Mouse (Mus musculus): ENCODE results near the gene Ckm.

The Ckm gene

DNA sequence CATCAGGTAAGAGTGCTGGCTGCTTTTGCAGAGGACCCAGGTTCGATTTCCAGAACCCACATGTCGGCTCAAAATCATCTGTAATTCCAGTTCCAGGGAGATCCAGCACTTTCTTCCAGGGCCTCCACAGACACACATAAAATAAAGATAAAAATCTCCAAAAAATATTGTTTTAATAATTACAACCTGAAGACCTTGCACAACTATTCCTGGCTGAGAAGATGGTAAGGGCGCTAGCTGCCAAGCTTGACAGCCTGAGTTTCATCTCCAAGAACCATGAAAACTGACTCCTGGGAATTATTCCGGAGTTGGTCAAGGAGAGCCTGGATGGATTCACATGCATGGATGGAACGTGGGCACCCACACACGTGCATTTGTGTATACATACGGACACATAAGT, at the start of gene Ckm:
Gene Ckm (plus strand): TSS at position 301 of the 400 bp plus-strand sequence.
- DNase-seq = no peak

DNA sequence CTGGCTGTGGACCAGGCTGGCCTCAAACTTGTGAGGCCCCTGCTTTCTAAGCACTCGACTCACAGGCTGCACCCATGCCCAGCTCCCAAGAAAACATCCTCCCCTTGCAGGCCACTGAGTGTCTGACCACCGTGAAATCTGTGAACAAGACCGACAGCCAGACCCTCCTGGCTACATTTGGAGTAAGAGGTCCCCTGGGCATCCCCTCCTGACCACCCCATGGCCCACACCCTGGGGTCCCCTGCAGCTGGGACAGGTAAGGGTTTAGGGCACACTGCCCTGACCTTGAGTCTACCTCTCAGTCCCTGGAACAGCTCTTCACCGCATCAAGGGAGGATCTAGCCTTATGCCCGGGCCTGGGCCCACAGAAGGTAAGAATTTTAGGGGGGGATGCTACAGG, 49.6 kb upstream of the Ckm start:
- DNase-seq = no peak

DNA sequence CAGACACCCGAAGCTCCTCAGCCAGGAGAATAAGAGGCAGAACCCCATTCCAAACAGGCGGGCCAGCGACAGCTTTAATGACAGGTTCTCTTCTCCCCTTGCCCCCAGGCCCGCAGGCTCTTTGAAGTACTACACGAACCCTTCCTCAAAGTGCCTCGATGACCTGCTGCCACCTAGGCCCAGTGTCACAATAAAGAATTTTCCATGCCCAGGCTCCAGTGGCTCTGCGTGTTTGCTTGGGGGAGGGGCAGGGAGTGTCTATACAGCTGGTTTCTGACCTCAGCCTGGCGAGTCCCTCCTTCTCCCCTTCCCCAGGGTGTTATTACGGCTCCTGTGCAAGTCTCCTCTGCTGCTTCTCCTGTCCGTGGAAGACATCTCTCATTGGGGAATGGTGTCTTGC, 48.3 kb upstream of the Ckm start:
- DNase-seq = no peak

DNA sequence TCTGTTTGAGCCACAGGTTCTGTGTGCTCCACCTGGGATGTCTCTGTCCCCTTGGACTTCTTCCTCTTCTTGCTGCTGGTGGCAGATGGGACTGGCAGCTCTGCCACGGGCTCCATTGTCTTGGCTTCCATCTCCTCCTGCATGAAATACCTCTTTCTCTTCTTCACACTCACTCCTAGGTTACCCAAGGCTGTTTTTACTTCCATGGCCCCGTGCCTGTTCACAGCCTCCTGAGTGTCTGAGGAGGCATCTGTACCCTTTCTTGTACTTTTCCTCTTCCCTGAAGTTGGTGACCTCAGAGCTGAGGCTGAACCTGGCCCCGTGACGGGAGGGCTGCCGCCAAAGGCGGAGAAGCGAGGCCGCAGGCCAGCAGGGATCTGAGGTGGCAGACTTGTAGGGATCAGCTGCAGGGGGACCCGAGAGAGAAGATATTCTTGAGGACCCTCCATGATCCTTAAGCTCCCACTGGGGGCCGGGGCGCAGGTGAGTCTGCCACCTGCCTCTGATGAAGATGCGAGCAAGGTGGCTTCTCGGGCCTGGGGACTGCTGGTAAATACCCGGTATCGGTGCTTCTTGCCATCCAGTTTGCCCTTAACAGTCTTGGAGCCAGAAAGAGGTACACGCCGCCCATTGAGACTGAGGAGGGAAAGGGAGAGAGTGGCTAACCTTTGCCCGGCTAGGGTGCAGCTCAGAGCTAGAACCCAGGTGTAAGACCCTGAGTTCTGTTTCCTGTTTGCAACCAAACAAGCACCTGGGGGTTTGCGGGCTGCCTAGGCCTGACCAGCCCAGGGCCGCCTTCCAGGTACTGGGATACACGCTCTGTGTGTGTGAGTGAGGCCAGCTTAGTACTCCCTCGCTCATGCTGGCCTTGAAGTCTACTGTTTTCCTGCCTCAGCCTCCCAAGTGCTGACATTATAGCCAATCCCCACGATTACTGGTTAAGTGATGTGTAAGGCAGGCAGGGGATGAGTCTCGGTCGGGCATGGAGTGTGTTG, 46.9 kb upstream of the Ckm start:
- DNase-seq = no peak

DNA sequence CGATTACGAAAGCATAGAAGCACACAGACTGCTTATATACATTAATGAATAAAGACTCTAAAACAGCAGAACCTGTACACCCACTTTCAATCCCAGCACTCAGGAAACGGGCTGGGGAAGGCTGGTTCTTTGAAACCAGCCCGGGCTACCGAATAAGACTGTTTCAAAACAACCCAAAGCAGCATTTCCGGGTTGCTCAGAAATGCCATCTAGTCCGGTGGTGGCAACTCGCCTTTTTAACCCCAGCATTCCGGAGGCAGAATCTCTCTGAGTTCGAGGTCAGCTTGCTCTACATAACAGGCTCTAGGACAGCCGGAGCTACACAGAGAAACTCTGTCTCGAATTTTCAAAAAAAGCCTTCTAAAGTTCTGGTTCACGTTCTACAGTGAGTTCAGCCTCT, 45.9 kb upstream of the Ckm start:
- DNase-seq = no peak

DNA sequence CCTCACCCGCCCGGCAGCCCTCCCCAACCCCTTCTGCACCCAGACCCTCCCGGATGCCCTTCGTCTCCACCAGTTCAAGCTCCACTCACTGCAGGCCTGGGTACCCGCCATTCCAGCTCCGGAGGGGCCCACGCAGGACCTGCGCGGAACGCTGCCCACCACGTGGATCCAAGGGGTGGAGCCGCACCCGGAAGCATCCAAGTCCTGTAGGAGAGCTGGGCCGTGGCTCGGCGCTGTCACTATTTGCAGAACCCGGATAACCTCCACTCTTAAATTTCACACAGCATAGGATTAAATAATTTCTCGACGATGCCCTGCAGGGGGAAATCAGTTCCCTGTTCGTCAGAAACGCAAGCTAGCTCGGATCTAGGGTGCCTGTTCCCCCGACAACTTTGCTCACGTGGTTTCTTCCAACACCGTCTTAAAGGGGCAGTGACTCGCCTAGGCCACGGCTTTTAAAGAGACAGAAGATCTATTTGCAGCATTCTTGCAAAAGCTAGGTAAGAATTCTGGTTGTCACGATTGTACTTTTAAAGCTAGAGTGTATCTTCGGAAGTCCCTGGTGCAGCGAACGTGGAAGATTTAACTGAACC, 45.2 kb upstream of the Ckm start, which contains the start of the genes Cd3eap and Ppp1r13l:
Gene Cd3eap (minus strand): TSS at position 185 of the 593 bp plus-strand sequence.
Gene Ppp1r13l (plus strand): TSS at position 451 of the 593 bp plus-strand sequence.
- peak; percentile 91 for DNase-seq

DNA sequence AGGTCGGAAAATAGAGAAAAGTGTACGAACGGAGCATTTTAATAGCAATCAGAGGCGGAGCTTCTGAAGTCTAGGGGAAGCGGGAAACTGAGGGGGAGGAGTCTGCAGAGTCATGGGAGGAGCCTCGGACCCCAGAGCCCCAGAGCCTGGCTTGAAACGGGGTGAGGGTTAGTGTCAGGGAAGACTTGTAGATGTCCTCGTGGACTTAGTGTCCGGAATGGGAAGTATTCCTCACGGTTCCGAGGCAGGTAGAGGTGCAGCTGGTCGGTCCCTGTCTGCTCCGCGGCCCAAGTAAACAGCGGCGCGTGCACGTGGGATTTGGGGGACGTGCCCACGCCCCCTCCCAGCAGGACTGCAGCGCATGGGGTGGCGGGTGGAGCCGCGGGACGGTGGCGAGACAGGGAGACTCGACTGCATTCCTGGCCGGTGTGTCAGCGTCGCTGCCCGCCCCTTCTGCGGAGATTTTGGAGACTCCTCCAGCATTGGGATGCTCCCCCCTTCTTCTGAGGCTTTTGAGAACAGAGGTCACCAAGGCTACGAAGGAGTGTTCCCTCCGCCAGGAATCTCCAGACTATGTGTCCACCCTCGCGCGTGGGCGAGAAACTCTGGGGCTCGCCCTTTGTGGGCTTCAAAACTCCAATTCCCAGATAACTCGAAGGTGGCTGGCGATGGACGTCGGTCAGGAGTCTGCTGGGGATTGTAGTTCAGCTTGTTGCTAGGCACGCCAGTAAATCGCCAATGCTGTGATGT, 44.5 kb upstream of the Ckm start:
- DNase-seq = peak; percentile 83

DNA sequence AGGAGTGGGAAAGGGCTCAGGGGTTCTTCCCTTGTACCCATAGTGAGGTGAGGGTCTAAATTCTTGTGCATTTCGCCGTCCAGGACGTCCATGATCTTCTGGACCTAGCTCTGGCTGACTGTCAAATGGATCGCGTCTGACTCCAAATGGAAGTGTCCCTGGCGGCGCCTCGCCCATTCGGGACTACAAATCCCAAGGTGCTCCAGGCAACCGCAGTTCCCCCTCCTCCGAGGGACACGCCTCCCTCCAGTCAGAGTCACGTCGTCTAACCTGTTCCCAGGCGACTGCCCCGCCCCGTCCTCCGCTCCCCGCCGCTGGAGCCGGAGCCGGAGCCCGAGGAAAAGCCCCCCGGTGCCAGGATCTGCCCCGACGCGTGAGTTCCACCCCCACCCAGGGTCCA, 43.6 kb upstream of the Ckm start:
- DNase-seq = peak; percentile 97

DNA sequence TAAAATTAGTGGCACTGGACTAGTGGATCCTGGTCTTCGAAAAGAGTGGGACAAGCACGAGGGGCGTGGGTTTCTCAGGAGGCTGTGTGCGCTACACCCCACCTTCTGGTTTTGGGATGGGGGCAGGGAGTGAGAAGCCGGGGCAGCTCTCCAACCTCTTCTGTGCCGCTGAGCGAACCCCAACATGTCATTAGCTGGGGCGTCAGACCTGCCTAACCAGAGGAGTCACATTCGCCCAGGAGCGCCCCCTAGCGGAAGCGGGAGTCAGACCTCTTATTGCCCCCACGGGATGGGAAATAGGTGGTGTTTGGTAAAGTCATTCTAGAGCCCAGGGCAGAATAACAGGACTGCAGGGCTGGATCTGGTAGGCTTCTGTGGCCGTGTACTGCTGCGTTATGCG, 42.9 kb upstream of the Ckm start:
- DNase-seq = peak; percentile 90

DNA sequence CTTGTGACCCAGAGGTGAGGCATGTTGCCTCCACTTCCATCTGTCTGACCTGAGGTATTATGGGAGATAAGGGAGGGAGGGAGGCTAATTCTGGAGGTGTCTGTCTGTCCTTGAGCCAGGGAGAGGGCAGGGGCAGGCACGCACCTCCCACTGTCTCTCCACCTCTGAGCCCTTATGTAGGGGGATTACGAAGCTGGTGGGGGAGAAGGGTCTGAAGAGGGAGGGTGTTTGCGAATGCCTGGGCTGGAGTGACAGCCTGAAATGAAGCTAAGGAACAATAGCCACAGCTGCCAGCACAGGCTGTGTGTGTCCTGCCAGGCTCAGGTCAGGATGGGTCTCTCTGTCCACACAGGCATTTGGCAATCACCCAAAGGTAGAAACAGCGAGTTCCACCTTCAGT, 42.3 kb upstream of the Ckm start:
- no peak for DNase-seq

DNA sequence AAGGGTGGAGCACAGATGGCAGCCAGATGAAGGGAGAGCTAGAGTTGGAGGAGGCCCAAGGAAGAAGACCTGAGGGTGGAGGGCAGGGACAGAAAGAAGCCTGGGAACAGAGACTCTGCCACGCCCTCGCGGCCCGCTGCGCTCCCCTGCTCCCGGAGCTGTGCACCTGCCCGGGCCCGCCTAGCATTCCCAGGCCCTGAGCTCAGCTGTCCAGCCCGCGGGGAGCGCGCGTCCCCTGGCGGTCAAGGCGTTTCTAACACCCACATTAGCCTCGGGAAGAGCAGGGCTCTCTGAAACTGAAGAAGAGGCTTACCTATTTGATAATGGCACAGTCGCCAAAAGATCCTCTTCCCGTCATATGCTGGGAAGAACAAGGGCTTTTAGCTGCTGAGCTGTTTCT, 40.7 kb upstream of the Ckm start:
- peak; percentile 84 for DNase-seq

DNA sequence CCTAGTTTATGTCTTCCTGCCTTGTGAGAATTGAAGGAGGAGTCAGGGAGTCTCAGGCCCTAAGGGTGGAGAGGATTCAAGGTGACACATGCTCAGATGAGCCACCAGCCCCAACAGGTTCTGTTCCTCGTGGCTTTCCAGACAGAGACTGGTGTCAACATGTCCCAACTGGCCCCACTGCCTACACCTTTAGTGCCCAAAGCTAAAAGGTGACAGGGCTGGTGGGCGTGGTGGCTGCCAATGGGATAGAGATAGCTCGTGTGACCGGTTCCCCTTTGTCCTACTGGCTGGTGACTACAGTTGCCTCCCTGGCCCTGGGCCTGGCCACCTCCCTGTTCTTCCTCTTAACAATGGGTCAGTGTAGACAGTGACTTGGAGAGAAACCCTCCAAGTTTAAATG, 39.2 kb upstream of the Ckm start:
- no peak for DNase-seq

DNA sequence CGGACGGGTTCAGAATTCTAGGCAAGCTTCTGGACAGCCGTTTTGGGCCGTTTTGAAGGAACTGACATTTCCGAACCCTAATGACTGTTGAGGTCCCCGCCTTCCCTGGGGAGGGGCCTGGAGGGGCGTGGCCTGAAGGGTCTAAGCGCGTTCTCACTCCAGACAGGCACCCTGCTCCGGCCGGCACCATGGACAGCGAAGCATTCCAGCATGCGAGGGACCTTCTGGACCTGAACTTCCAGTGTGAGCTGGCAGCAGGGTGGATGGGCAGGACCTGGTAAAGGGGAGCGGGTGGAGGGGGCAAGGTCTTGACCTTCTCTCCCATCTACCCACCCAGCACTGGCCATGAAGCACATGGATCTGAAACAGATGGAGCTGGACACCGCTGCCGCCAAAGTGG, 36.2 kb upstream of the Ckm start:
- peak; percentile 65 for DNase-seq

DNA sequence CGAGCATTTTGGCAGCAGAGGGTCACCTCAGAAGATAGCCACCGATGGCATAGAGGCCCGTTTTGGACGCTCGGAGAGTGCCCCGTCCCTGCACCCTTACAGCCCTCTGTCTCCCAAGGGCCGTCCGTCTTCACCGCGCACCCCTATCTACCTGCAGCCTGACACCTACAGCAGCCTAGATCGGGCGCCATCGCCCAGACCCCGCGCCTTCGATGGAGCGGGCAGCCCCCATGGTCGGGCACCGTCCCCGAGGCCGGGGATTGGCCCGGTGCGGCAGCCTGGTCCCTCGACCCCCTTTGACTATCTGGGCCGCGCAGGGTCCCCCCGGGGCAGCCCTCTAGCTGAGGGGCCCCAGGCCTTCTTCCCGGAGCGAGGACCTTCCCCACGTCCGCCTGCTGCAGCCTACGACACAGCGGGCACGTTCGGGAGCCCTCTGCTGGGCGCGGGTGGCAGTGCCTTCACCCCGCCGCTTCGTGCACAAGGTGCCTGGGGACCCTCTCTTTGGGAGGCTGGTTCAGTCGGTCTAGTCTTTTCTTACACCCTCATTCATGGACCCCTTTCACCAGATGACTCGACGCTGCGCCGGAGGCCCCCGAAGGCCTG, 34.7 kb upstream of the Ckm start:
- peak; percentile 64 for DNase-seq

DNA sequence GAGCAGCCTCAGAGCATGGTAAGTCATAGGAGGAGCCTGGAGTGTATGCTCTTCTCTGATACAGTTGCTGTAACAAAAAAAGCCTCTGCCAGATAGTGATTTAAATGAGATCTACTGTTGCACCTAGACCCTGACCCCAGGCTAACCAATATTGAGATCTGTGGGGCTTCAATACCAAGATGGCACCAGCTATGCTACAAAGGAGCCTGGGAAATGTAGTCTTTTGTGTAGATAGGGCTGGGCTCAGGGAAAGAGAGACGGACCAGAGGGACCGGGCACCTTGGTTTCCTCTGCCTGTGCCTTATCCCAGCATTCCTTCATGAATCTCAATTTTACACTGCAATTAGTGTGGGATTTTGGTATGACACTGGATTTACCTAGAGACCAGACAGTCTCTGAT, 31.2 kb upstream of the Ckm start:
- no peak for DNase-seq

DNA sequence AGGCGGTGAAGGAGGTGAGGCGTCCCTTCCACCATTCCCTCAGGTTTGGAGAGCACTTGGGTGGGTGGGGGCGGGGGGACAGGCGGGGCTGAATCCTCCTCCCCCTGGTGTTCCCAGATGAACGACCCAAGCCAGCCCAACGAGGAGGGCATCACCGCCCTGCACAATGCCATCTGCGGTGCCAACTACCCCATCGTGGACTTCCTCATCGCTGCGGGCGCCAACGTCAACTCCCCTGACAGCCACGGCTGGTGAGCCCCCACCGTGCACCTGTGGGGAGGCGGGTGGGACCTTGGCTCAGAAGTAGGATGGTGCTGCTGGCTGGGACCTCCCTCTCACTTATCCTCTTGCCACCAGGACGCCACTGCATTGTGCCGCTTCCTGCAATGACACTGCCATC, 29.2 kb upstream of the Ckm start:
- no peak for DNase-seq

DNA sequence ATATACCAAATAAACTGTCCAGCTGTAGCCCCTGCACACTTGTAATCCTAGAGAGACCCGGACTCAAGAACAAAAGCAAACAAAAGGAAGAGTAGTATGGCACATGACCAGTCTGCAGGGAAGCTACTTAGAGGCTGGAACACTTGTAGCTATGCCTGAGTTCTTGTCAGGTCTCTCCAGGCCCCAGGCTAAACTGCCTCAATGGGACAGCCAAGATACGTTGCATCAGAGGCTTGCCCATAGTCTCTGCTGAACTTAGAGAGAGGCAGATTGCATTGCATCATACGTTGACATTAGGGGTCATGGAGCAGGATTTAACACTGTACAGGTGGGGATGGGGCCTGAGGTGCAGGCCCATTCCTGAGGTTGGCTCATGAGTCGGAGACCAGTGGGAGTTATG, 28.6 kb upstream of the Ckm start:
- no peak for DNase-seq

DNA sequence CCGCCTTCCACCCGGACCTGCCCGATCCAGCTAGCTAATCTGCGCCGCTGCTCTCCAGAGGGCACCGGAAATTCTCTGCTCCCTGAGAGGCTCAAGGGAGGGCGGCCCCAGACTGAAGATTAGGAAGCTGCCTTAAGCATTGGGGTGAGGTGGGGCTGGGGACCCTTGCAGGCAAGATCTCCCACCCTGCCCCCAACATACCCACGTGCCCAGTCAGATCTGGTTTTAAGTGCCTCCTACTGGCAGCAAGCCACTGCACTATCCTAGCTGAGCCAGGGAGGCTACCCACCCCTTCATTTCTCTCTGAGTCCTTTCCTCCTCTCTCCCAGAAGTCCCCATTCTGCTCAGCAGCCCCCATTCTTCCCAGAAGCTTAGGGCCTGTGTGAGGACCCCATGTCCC, 26.5 kb upstream of the Ckm start:
- peak; percentile 23 for DNase-seq

DNA sequence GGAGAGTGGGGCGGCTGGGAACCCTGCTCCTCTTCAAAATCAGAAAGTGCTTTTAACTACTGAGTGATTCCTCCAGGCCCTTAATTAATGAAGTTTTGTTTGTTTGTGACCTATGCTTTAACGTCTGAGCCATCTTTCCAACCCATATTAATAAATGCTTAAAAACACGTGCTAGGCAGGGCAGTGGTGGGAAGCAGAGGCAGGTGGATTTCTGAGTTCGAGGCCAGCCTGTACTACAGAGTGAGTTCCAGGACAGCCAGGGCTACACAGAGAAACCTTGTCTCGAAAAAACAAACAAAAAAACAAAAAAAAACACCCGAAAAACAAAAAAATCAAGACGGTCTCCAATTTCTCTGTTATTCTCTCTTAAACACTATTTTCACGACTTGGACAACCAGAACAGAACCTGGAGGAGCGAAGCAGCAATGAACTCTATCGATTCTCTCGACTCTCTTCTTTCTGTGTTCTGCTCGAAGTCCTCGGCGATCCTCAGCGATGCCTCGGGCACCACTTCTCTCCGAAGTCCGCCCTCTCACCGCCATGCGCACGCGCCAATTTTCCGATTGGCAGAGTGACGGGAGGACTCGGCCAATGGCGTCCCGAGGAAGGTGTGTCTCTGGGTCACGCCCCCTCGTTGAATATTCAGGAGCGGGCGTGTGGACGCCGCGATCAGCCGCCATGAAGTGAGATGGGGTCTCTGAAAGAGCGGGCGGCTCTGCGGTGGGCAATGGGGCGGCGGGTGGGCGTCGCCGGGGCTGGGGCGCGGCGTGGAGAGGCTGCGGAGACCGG, 23.0 kb upstream of the Ckm start, which contains the start of gene Ercc2:
Gene Ercc2 (plus strand): TSS at position 634 of the 789 bp plus-strand sequence.
- DNase-seq = peak; percentile 99

DNA sequence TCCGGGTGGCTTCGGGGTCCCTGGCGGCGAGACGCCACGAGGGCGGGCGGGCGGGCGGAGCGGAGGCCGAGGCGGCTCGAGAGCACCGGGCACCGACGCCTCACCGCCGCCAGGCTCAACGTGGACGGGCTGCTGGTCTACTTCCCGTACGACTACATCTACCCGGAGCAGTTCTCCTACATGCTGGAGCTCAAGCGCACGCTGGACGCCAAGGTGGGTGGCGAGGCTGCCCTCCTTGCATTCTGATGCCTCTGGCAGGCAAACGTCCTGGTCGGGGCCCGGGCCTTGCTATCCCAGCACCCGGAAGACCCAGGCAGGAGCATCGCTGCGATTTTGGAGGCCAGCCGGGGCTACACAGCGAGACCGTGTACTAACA, 22.4 kb upstream of the Ckm start:
- peak; percentile 26 for DNase-seq

DNA sequence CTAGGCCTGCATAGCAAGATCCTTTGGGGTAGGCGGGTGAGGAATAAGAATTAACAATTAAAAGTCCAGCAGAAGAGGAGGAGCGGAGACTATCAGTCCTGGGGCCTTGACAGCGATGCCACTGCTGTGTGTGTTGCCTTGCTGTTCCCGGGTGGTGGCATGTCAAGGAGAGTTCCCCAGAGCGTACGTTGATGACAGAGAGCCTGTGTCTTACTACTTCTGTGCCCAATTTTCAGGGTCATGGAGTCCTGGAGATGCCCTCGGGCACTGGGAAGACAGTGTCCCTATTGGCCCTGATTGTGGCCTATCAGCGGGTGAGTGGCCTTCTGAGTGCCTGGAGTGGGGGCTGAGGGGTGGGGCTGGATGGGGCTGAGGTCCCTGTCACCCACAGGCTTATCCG, 20.9 kb upstream of the Ckm start:
- no peak for DNase-seq

Measured in lung, postnatal 36 days (tissue).